Mouse (Mus musculus) lung, embryonic 14.5 days (tissue): ENCODE measurements at regions not wholly inside any gene's neighbourhood (a gene's known extent, or its start where the extent isn't known, plus 50 kb on each side); places are given as distances from the start of the nearest gene placed in this dataset.

Source experiments
- ATAC-seq: fragments of 200-750 bp; cut with Nextera tagmentation; 2 replicates; pipeline ENCODE4 v1.8.0; 2017; ENCODE audit warnings: mild to moderate bottlenecking, moderate TSS enrichment, moderate library complexity; ENCODE audit not compliant: insufficient read depth
- DNase-seq: peaks from one replicate; pipeline ENCODE4 v3.0.0-alpha.2; 2015
- H3K27ac ChIP-seq: fragments of 300-500 bp; sonication (generic); 2 replicates; pipeline ENCODE4 v1.5.1; 2014; ENCODE audit warnings: low read depth, mild to moderate bottlenecking, moderate library complexity
- H3K27me3 ChIP-seq: fragments of 300-500 bp; sonication (generic); 2 replicates; pipeline ENCODE4 v1.6.1; 2014; ENCODE audit warnings: low read length, control low read depth; ENCODE audit not compliant: insufficient read depth
- H3K36me3 ChIP-seq: fragments of 300-500 bp; sonication (generic); 2 replicates; pipeline ENCODE4 v1.6.1; 2014; ENCODE audit warnings: control low read depth; ENCODE audit not compliant: insufficient read depth
- H3K4me1 ChIP-seq: fragments of 300-500 bp; sonication (generic); 2 replicates; pipeline ENCODE4 v1.6.1; 2014; ENCODE audit warnings: antibody characterized with exemption, control low read depth; ENCODE audit not compliant: insufficient read depth
- H3K4me2 ChIP-seq: fragments of 300-500 bp; sonication (generic); 2 replicates; pipeline ENCODE4 v1.6.1; 2014; ENCODE audit warnings: mild to moderate bottlenecking
- H3K4me3 ChIP-seq: fragments of 300-500 bp; sonication (generic); 2 replicates; pipeline ENCODE4 v1.5.1; 2014; ENCODE audit warnings: low read depth, low read length
- H3K9ac ChIP-seq: fragments of 300-500 bp; sonication (generic); 2 replicates; pipeline ENCODE4 v1.6.1; 2014
- H3K9me3 ChIP-seq: fragments of 300-500 bp; sonication (generic); 2 replicates; pipeline ENCODE4 v1.6.1; 2016; ENCODE audit warnings: low read depth, low read length, control low read depth
- CTCF ChIP-seq: IDR thresholded peaks from 2 replicates; pipeline ENCODE4 v1.5.1; 2016; ENCODE audit warnings: antibody characterized with exemption, low read depth
- WGBS: fragments of 180-500 bp; shearing (Covaris S2); extraction: QIAGEN DNeasy Blood & Tissue Kit; methylation state at CpG from one replicate; pipeline ENCODE4 v1.1.7; 2014; 5-methylcytosine and 5-hydroxymethylcytosine counted together

- WGBS, result 24% methylated on average over 5 of the region's 5 CpGs
- DNase-seq, result peak; percentile 46
- H3K9ac ChIP-seq, result no peak overlapping the region
- no peak overlapping the region for H3K27ac ChIP-seq
- no peaks in the 10 kb centered on the region for H3K9me3 ChIP-seq
- H3K4me2 ChIP-seq, result no peak overlapping the region
- no peaks in the 10 kb centered on the region for H3K4me1 ChIP-seq
- no peak for TF ChIP-seq CTCF
- no peaks in the 10 kb centered on the region for H3K36me3 ChIP-seq
- no peak overlapping the region for H3K4me3 ChIP-seq
- peak; percentile 35; the same call in 1 of the 2 replicates for ATAC-seq
- no peaks in the 10 kb centered on the region for H3K27me3 ChIP-seq
Measured at GRCm38 (mm10) chr10:84317960-84318359, 122.4 kb downstream of the Nuak1 start.
